Mouse (Mus musculus) thymus, adult 2 months (tissue): ENCODE measurements around the gene Gm5475. TPM values are rescaled to one million over a fixed set of nuclear protein-coding genes. Genes with fewer than 3 reads are reported as not detected.

Source experiments
- DNase-seq: peaks from one replicate; pipeline ENCODE4 v3.0.0; 2021
- H3K27ac ChIP-seq: fragments of 200-500 bp; 2 replicates; pipeline ENCODE4 v1.5.1; 2012; ENCODE audit warnings: low read length, control low read depth; ENCODE audit not compliant: control insufficient read depth, insufficient read depth
- H3K27me3 ChIP-seq: fragments of 200-500 bp; 2 replicates; pipeline ENCODE4 v1.6.1; 2012; ENCODE audit warnings: mild to moderate bottlenecking, low read length, moderate library complexity, mixed read lengths; ENCODE audit not compliant: control insufficient read depth, insufficient read depth
- H3K36me3 ChIP-seq: fragments of 200-500 bp; 2 replicates; pipeline ENCODE4 v1.6.1; 2012; ENCODE audit warnings: mild to moderate bottlenecking, low read length, moderate library complexity; ENCODE audit not compliant: control insufficient read depth, insufficient read depth
- H3K4me1 ChIP-seq: fragments of 200-500 bp; replicated peaks from 2 replicates; pipeline ENCODE4 v1.6.1; 2012; ENCODE audit warnings: low read length; ENCODE audit not compliant: control insufficient read depth, insufficient read depth
- H3K4me3 ChIP-seq: fragments of 200-500 bp; 2 replicates; pipeline ENCODE4 v1.5.1; 2012; ENCODE audit warnings: mild to moderate bottlenecking, low read length, control low read depth, moderate library complexity; ENCODE audit not compliant: control insufficient read depth, insufficient read depth
- CTCF ChIP-seq: fragments of 200-500 bp; IDR thresholded peaks from 2 replicates; pipeline ENCODE4 v1.5.1; 2012; ENCODE audit warnings: mild to moderate bottlenecking, control low read depth, low read length, moderate library complexity, borderline replicate concordance; ENCODE audit not compliant: control insufficient read depth, poor library complexity, insufficient read depth; ENCODE audit errors: extremely low read depth
- POLR2A ChIP-seq: fragments of 200-500 bp; IDR thresholded peaks from 2 replicates; pipeline ENCODE4 v1.6.1; 2012; ENCODE audit warnings: mild to moderate bottlenecking, low read length, control low read depth, moderate library complexity; ENCODE audit not compliant: control insufficient read depth, poor library complexity, insufficient read depth; ENCODE audit errors: extremely low read depth
- WGBS: fragments of 180-500 bp; shearing (Covaris S2); methylation state at CpG from one replicate; pipeline ENCODE4 v1.1.7; 2018; 5-methylcytosine and 5-hydroxymethylcytosine counted together
- polyA plus RNA-seq: library from polyadenylated mRNA; depleted of rRNA; stranded (reverse); fragments of >200 nt; gene quantifications from 2 replicates; pipeline ENCODE4 v1.2.3, GENCODE M21; 2012

Gm5475 gene
- polyA plus RNA-seq, 1 experiment, result 0.05 TPM

GRCm38 (mm10) chr15:100388224-100388835 is 33.6 kb upstream of the Gm5475 start:
- TF ChIP-seq POLR2A (no peak), CTCF (no peak)
- Histone ChIP-seq H3K27me3 (no peaks in the 10 kb centered on the region), H3K36me3 (no peaks in the 10 kb centered on the region; the same call in 1 of the 2 replicates), H3K27ac (no peak overlapping the region), H3K4me3 (no peak overlapping the region), H3K4me1 (peaks cover 13% of the 10 kb centered on the region)
- DNase-seq, result peak; percentile 10
- 10% methylated on average over 16 of the region's 16 CpGs for WGBS

GRCm38 (mm10) chr15:100388886-100389285 is 33.1 kb upstream of the Gm5475 start:
- H3K27ac ChIP-seq, result no peak overlapping the region

GRCm38 (mm10) chr15:100391066-100391465 is 30.9 kb upstream of the Gm5475 start:
- WGBS, result 85% methylated on average over 7 of the region's 7 CpGs
- no peak for TF ChIP-seq POLR2A
- no peak for TF ChIP-seq CTCF
- H3K4me3 ChIP-seq, result no peak overlapping the region

More at GRCm38 (mm10) chr15:100388886-100389285, 33.1 kb upstream of the Gm5475 start:
- Histone ChIP-seq H3K27me3 (no peaks in the 10 kb centered on the region), H3K36me3 (peaks cover 5% of the 10 kb centered on the region; the same call in 1 of the 2 replicates), H3K4me1 (peaks cover 13% of the 10 kb centered on the region), H3K4me3 (no peak overlapping the region)
- DNase-seq, result no peak
- 80% methylated on average over 9 of the region's 9 CpGs for whole genome bisulfite sequencing
- TF ChIP-seq CTCF, result no peak
- TF ChIP-seq POLR2A, result no peak

DNA sequence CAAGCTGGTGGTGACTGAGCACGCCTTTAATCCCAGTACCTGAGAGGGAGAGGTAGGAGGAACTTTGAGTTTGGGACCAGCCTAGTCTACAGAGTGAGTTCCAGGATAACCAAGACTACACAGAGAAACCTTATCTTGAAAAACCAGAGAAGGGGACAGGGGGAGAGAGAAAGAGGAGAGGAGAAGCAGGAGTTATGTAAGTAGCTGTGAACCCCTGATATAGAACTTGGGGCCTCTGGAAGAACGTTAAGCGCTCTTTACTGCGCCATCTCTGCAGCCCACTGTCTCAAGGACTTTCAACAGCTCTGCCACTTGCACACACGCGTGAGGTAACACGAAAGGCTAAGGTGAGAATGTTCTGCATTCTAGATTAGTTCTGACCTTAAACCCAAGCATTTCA is 30.3 kb upstream of the Gm5475 start:
- Histone ChIP-seq H3K36me3 (peaks cover 14% of the 10 kb centered on the region), H3K4me1 (peaks cover 13% of the 10 kb centered on the region), H3K27ac (no peak overlapping the region), H3K4me3 (no peak overlapping the region), H3K27me3 (no peaks in the 10 kb centered on the region)
- no peak for DNase-seq
- TF ChIP-seq POLR2A (no peak), CTCF (no peak)
- 96% methylated on average over 7 of the region's 7 CpGs for WGBS

More at GRCm38 (mm10) chr15:100391066-100391465, 30.9 kb upstream of the Gm5475 start:
- H3K27ac ChIP-seq, result no peak overlapping the region
- H3K36me3 ChIP-seq, result peaks cover 14% of the 10 kb centered on the region
- H3K27me3 ChIP-seq, result no peaks in the 10 kb centered on the region
- peaks cover 13% of the 10 kb centered on the region for H3K4me1 ChIP-seq
- no peak for DNase-seq

- TF ChIP-seq CTCF (no peak), POLR2A (no peak)
- 96% methylated on average over 11 of the region's 11 CpGs for WGBS
Measured at GRCm38 (mm10) chr15:100393016-100393415, 28.9 kb upstream of the Gm5475 start.

DNA sequence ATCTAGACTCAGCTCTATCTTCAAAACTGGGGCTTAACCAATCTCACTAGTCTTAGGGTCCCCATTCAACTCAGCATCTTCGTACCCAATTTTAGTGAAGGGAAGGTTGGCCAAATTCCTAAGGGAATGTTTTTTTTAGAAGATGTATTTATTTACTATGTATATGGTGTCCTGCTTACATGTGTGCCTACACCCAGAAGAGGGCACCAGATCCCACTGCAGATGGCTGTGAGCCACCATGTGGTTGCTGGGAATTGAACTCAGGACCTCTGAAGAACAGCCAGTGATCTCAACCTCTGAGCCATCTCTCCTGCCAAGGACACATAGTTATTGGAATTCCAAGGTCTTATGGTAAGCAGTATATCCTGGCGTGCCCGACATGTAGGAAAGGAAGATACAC is 26.4 kb upstream of the Gm5475 start:
- Histone ChIP-seq H3K4me1 (no peaks in the 10 kb centered on the region), H3K4me3 (no peak overlapping the region), H3K27ac (no peak overlapping the region), H3K27me3 (no peaks in the 10 kb centered on the region), H3K36me3 (peaks cover 27% of the 10 kb centered on the region)
- DNase-seq, result no peak
- no peak for TF ChIP-seq CTCF
- no peak for TF ChIP-seq POLR2A
- WGBS, result 97% methylated on average over 3 of the region's 3 CpGs

More at GRCm38 (mm10) chr15:100393016-100393415, 28.9 kb upstream of the Gm5475 start:
- peaks cover 17% of the 10 kb centered on the region for H3K36me3 ChIP-seq
- H3K27ac ChIP-seq, result no peak overlapping the region
- H3K27me3 ChIP-seq, result no peaks in the 10 kb centered on the region
- no peak overlapping the region for H3K4me3 ChIP-seq
- peaks cover 9% of the 10 kb centered on the region for H3K4me1 ChIP-seq
- no peak for DNase-seq
